Mouse (Mus musculus): ENCODE results near the gene Zfhx3.

Gene Zfhx3

GRCm38 (mm10) chr8:108078726-108079125 is 136.3 kb downstream of the Zfhx3 start:
- in situ Hi-C loops (cut with MboI; ENCODE audit: low sequenced_read_pairs), result no loop called here

GRCm38 (mm10) chr8:108086913-108087312 is 144.5 kb downstream of the Zfhx3 start:
- in situ Hi-C loops (cut with MboI; ENCODE audit: low sequenced_read_pairs), result no loop called here

- in situ Hi-C loops (cut with MboI; ENCODE audit: low sequenced_read_pairs), result no loop called here
These were observed 147.2 kb downstream of the Zfhx3 start for GRCm38 (mm10) chr8:108089632-108090031.

GRCm38 (mm10) chr8:108098598-108098997 is 156.2 kb downstream of the Zfhx3 start:
- in situ Hi-C loops (cut with MboI; ENCODE audit: low sequenced_read_pairs), result no loop called here

- in situ Hi-C loops (cut with MboI; ENCODE audit: low sequenced_read_pairs), result no loop called here
These were observed 158.7 kb downstream of the Zfhx3 start for GRCm38 (mm10) chr8:108101131-108101530.

- in situ Hi-C loops (cut with MboI; ENCODE audit: low sequenced_read_pairs), result no loop called here
These were observed 159.8 kb downstream of the Zfhx3 start for GRCm38 (mm10) chr8:108101978-108102865.

- in situ Hi-C loops (cut with MboI; ENCODE audit: low sequenced_read_pairs), result no loop called here
These were observed 162.1 kb downstream of the Zfhx3 start for GRCm38 (mm10) chr8:108104471-108105098.

GRCm38 (mm10) chr8:108125053-108125452 is 182.6 kb downstream of the Zfhx3 start:
- in situ Hi-C loops (cut with MboI; ENCODE audit: low sequenced_read_pairs), result no loop called here

- in situ Hi-C loops (cut with MboI; ENCODE audit: low sequenced_read_pairs), result no loop called here
These were observed 183.0 kb downstream of the Zfhx3 start for GRCm38 (mm10) chr8:108125491-108125890.

GRCm38 (mm10) chr8:108146536-108146935 is 204.1 kb downstream of the Zfhx3 start:
- in situ Hi-C loops (cut with MboI; ENCODE audit: low sequenced_read_pairs), result no loop called here

GRCm38 (mm10) chr8:108148599-108149249 is 206.3 kb downstream of the Zfhx3 start:
- in situ Hi-C loops (cut with MboI; ENCODE audit: low sequenced_read_pairs), result no loop called here

- in situ Hi-C loops (cut with MboI; ENCODE audit: low sequenced_read_pairs), result no loop called here
These were observed 228.4 kb downstream of the Zfhx3 start for GRCm38 (mm10) chr8:108170804-108171203.

GRCm38 (mm10) chr8:108183296-108183695 is 240.9 kb downstream of the Zfhx3 start:
- in situ Hi-C loops (cut with MboI; ENCODE audit: low sequenced_read_pairs), result no loop called here

GRCm38 (mm10) chr8:108183948-108184347 is 241.5 kb downstream of the Zfhx3 start:
- in situ Hi-C loops (cut with MboI; ENCODE audit: low sequenced_read_pairs), result no loop called here

GRCm38 (mm10) chr8:108186289-108186688 is 243.8 kb downstream of the Zfhx3 start:
- in situ Hi-C loops (cut with MboI; ENCODE audit: low sequenced_read_pairs), result no loop called here

GRCm38 (mm10) chr8:108188044-108188443 is 245.6 kb downstream of the Zfhx3 start:
- in situ Hi-C loops (cut with MboI; ENCODE audit: low sequenced_read_pairs), result no loop called here

GRCm38 (mm10) chr8:108194571-108194970 is 252.1 kb downstream of the Zfhx3 start:
- in situ Hi-C loops (cut with MboI; ENCODE audit: low sequenced_read_pairs), result no loop called here

- in situ Hi-C loops (cut with MboI; ENCODE audit: low sequenced_read_pairs), result no loop called here
These were observed 272.6 kb downstream of the Zfhx3 start for GRCm38 (mm10) chr8:108215026-108215425.

GRCm38 (mm10) chr8:108218171-108218840 is 275.9 kb downstream of the Zfhx3 start:
- in situ Hi-C loops (cut with MboI; ENCODE audit: low sequenced_read_pairs), result no loop called here

- in situ Hi-C loops (cut with MboI; ENCODE audit: low sequenced_read_pairs), result no loop called here
These were observed 278.1 kb downstream of the Zfhx3 start for GRCm38 (mm10) chr8:108220511-108220910.

- in situ Hi-C loops (cut with MboI; ENCODE audit: low sequenced_read_pairs), result no loop called here
These were observed 279.6 kb downstream of the Zfhx3 start for GRCm38 (mm10) chr8:108222091-108222490.
